Mouse (Mus musculus): ENCODE measurements at regions not wholly inside any gene's neighbourhood (a gene's known extent, or its start where the extent isn't known, plus 50 kb on each side); places are given as distances from the start of the nearest gene placed in this dataset.
A peak's percentile ranks its signal among the peaks of the same experiment; 100 is the strongest.

- no peak for DNase-seq
Measured at GRCm38 (mm10) chr14:15603954-15604523, 165.3 kb upstream of the Lrrc3b start.

GRCm38 (mm10) chr14:15610166-15610565 lies 171.4 kb upstream of the Lrrc3b start:
- DNase-seq, result no peak

GRCm38 (mm10) chr14:15634581-15634980 lies 195.8 kb upstream of the Lrrc3b start:
- no peak for DNase-seq

- DNase-seq, result no peak
Measured at GRCm38 (mm10) chr14:15637681-15638080, 198.9 kb upstream of the Lrrc3b start.

GRCm38 (mm10) chr14:15638869-15639268 lies 200.1 kb upstream of the Lrrc3b start:
- DNase-seq, result no peak

- no peak for DNase-seq
Measured at GRCm38 (mm10) chr14:15660886-15661285, 222.1 kb upstream of the Lrrc3b start.

GRCm38 (mm10) chr14:15672292-15672691 lies 233.5 kb upstream of the Lrrc3b start:
- DNase-seq, result no peak

GRCm38 (mm10) chr14:15677218-15677617 lies 238.4 kb upstream of the Lrrc3b start:
- no peak for DNase-seq

GRCm38 (mm10) chr14:15679456-15679855 lies 240.7 kb upstream of the Lrrc3b start:
- DNase-seq, result no peak

- no peak for DNase-seq
Measured at GRCm38 (mm10) chr14:15698001-15698400, 259.2 kb upstream of the Lrrc3b start.

- no peak for DNase-seq
Measured at GRCm38 (mm10) chr14:15698607-15699006, 259.8 kb upstream of the Lrrc3b start.

GRCm38 (mm10) chr14:15722135-15722534 lies 283.3 kb upstream of the Lrrc3b start:
- no peak for DNase-seq

GRCm38 (mm10) chr14:15746629-15747238 lies 307.9 kb upstream of the Lrrc3b start:
- peak; percentile 52 to 63 for DNase-seq

GRCm38 (mm10) chr14:15769846-15770448 lies 331.2 kb upstream of the Lrrc3b start:
- peak; percentile 37 to 48 for DNase-seq

- peak in 1 of 2 experiments; percentile 15 for DNase-seq
Measured at GRCm38 (mm10) chr14:15784727-15785126, 345.9 kb upstream of the Lrrc3b start.

- no peak for DNase-seq
Measured at GRCm38 (mm10) chr14:15785230-15785629, 346.4 kb upstream of the Lrrc3b start.

- peak; percentile 7 for DNase-seq
Measured at GRCm38 (mm10) chr14:15795698-15796097, 356.9 kb upstream of the Lrrc3b start.

- no peak for DNase-seq
Measured at GRCm38 (mm10) chr14:15797019-15797418, 358.2 kb upstream of the Lrrc3b start.

GRCm38 (mm10) chr14:15801477-15802099 lies 362.8 kb upstream of the Lrrc3b start:
- no peak for DNase-seq

GRCm38 (mm10) chr14:15809083-15809482 lies 370.3 kb upstream of the Lrrc3b start:
- DNase-seq, result no peak

- no peak for DNase-seq
Measured at GRCm38 (mm10) chr14:15841390-15842023, 402.7 kb upstream of the Lrrc3b start.

GRCm38 (mm10) chr14:15842024-15842599 lies 403.3 kb upstream of the Lrrc3b start:
- no peak for DNase-seq

- DNase-seq, result no peak
Measured at GRCm38 (mm10) chr14:15868520-15868919, 380.6 kb upstream of the Ngly1 start.

Measured in B cell, adult 2 months (primary cell).